Mouse (Mus musculus) embryonic facial prominence, embryonic 14.5 days (tissue): ENCODE results near the gene Znrf3. TPM values are rescaled to one million over a fixed set of nuclear protein-coding genes. Genes with fewer than 3 reads are reported as not detected.

Experiments
- ATAC-seq: fragments of 200-750 bp; cut with Nextera tagmentation; 2 replicates; pipeline ENCODE4 v1.8.0; 2017; ENCODE audit warnings: low read depth, moderate number of reproducible peaks, moderate TSS enrichment
- DNase-seq: peaks from one replicate; pipeline ENCODE4 v3.0.0-alpha.2; 2015; ENCODE audit warnings: low spot score
- H3K27ac ChIP-seq: fragments of 300-500 bp; sonication (generic); replicated peaks from 2 replicates; pipeline ENCODE4 v1.5.1; 2014; ENCODE audit warnings: low read depth, mild to moderate bottlenecking, low read length, moderate library complexity
- H3K27me3 ChIP-seq: fragments of 300-500 bp; sonication (generic); replicated peaks from 2 replicates; pipeline ENCODE4 v1.6.1; 2014; ENCODE audit warnings: low read length; ENCODE audit not compliant: control insufficient read depth, insufficient read depth
- H3K36me3 ChIP-seq: fragments of 300-500 bp; sonication (generic); 2 replicates; pipeline ENCODE4 v1.6.1; 2014; ENCODE audit warnings: low read length, mixed read lengths; ENCODE audit not compliant: control insufficient read depth, insufficient read depth
- H3K4me1 ChIP-seq: fragments of 300-500 bp; sonication (generic); 2 replicates; pipeline ENCODE4 v1.6.1; 2014; ENCODE audit warnings: antibody characterized with exemption, low read length; ENCODE audit not compliant: control insufficient read depth, insufficient read depth
- H3K4me2 ChIP-seq: fragments of 300-500 bp; sonication (generic); 2 replicates; pipeline ENCODE4 v1.6.1; 2014; ENCODE audit warnings: low read depth, mild to moderate bottlenecking, low read length, moderate library complexity, mixed read lengths
- H3K4me3 ChIP-seq: fragments of 300-500 bp; sonication (generic); 2 replicates; pipeline ENCODE4 v1.5.1; 2014; ENCODE audit warnings: low read depth, mild to moderate bottlenecking, low read length
- H3K9ac ChIP-seq: fragments of 300-500 bp; sonication (generic); 2 replicates; pipeline ENCODE4 v1.6.1; 2014; ENCODE audit warnings: low read depth, mild to moderate bottlenecking, low read length, moderate library complexity, mixed read lengths
- H3K9me3 ChIP-seq: fragments of 300-500 bp; sonication (generic); 2 replicates; pipeline ENCODE4 v1.6.1; 2016; ENCODE audit warnings: low read length; ENCODE audit not compliant: control insufficient read depth
- WGBS: fragments of 180-500 bp; shearing (Covaris S2); extraction: QIAGEN DNeasy Blood & Tissue Kit; methylation state at CpG from one replicate; pipeline ENCODE4 v1.1.7; 2014; 5-methylcytosine and 5-hydroxymethylcytosine counted together
- polyA plus RNA-seq: library from polyadenylated mRNA; unstranded; fragments of >200 nt; fragmentation: Nextera tagmentation; extraction: Ambion mirVana; gene quantifications from 2 replicates; pipeline ENCODE4 v1.2.1, GENCODE M21; 2014

Gene Znrf3
- polyA plus RNA-seq, 1 experiment from 2014 or later: 9.2 TPM

- ATAC-seq (no peak), DNase-seq (no peak)
- H3K9ac ChIP-seq: no peak overlapping the region
- no peaks in the 10 kb centered on the region for H3K9me3 ChIP-seq
- 50% methylated on average over 1 of the region's 1 CpGs for WGBS
- H3K27ac ChIP-seq: no peak overlapping the region
- no peaks in the 10 kb centered on the region for H3K36me3 ChIP-seq
- no peak overlapping the region for H3K4me3 ChIP-seq
- H3K4me2 ChIP-seq: no peak overlapping the region
- no peaks in the 10 kb centered on the region for H3K27me3 ChIP-seq
- peaks cover 22% of the 10 kb centered on the region for H3K4me1 ChIP-seq
Observed at GRCm38 (mm10) chr11:5430863-5431262, 13.8 kb downstream of the Znrf3 start.

- peaks cover 18% of the 10 kb centered on the region for H3K4me1 ChIP-seq
- no peaks in the 10 kb centered on the region for H3K9me3 ChIP-seq
Observed at GRCm38 (mm10) chr11:5429396-5430190, 15.1 kb downstream of the Znrf3 start.

GRCm38 (mm10) chr11:5427251-5427650 is 17.4 kb downstream of the Znrf3 start:
- Histone ChIP-seq H3K27me3 (no peaks in the 10 kb centered on the region), H3K36me3 (no peaks in the 10 kb centered on the region), H3K9ac (no peak overlapping the region), H3K9me3 (no peaks in the 10 kb centered on the region), H3K27ac (no peak overlapping the region), H3K4me2 (no peak overlapping the region), H3K4me3 (no peak overlapping the region), H3K4me1 (peaks cover 18% of the 10 kb centered on the region)
- 45% methylated on average over 3 of the region's 3 CpGs for WGBS
- peak; percentile 68 for DNase-seq
- no peak for ATAC-seq

More at GRCm38 (mm10) chr11:5429396-5430190, 15.1 kb downstream of the Znrf3 start:
- no peak overlapping the region for H3K4me2 ChIP-seq
- no peaks in the 10 kb centered on the region for H3K36me3 ChIP-seq
- no peak for ATAC-seq
- no peak for DNase-seq
- H3K27me3 ChIP-seq: no peaks in the 10 kb centered on the region
- H3K9ac ChIP-seq: no peak overlapping the region
- no peak overlapping the region for H3K27ac ChIP-seq
- H3K4me3 ChIP-seq: no peak overlapping the region
- WGBS: 87% methylated on average over 4 of the region's 4 CpGs

- WGBS: 88% methylated on average over 2 of the region's 2 CpGs
- peaks cover 18% of the 10 kb centered on the region for H3K4me1 ChIP-seq
- H3K9ac ChIP-seq: no peak overlapping the region
- no peak overlapping the region for H3K27ac ChIP-seq
- no peaks in the 10 kb centered on the region for H3K27me3 ChIP-seq
- no peaks in the 10 kb centered on the region for H3K9me3 ChIP-seq
- H3K36me3 ChIP-seq: no peaks in the 10 kb centered on the region
- ATAC-seq (no peak), DNase-seq (no peak)
- H3K4me3 ChIP-seq: no peak overlapping the region
- H3K4me2 ChIP-seq: no peak overlapping the region
Observed at GRCm38 (mm10) chr11:5426317-5426716, 18.3 kb downstream of the Znrf3 start.

GRCm38 (mm10) chr11:5425106-5425505 is 19.5 kb downstream of the Znrf3 start:
- no peak overlapping the region for H3K9ac ChIP-seq
- no peaks in the 10 kb centered on the region for H3K36me3 ChIP-seq
- H3K27ac ChIP-seq: no peak overlapping the region
- H3K27me3 ChIP-seq: no peaks in the 10 kb centered on the region
- 48% methylated on average over 2 of the region's 2 CpGs for WGBS
- no peaks in the 10 kb centered on the region for H3K9me3 ChIP-seq
- H3K4me3 ChIP-seq: no peak overlapping the region
- no peak for ATAC-seq
- no peak for DNase-seq
- no peak overlapping the region for H3K4me2 ChIP-seq
- peaks cover 17% of the 10 kb centered on the region for H3K4me1 ChIP-seq

- no peak for DNase-seq
- Histone ChIP-seq H3K27ac (no peak overlapping the region), H3K4me1 (peaks cover 17% of the 10 kb centered on the region), H3K27me3 (no peaks in the 10 kb centered on the region), H3K36me3 (no peaks in the 10 kb centered on the region), H3K9ac (no peak overlapping the region), H3K4me3 (no peak overlapping the region), H3K4me2 (no peak overlapping the region), H3K9me3 (no peaks in the 10 kb centered on the region)
- 72% methylated on average over 4 of the region's 4 CpGs for WGBS
- no peak for ATAC-seq
Observed at GRCm38 (mm10) chr11:5424185-5424584, 20.5 kb downstream of the Znrf3 start.

GRCm38 (mm10) chr11:5423000-5423399 is 21.6 kb downstream of the Znrf3 start:
- ATAC-seq (no peak), DNase-seq (no peak)
- H3K27me3 ChIP-seq: no peaks in the 10 kb centered on the region
- no peaks in the 10 kb centered on the region for H3K36me3 ChIP-seq
- H3K4me2 ChIP-seq: no peak overlapping the region
- no peak overlapping the region for H3K4me3 ChIP-seq
- H3K4me1 ChIP-seq: peaks cover 17% of the 10 kb centered on the region
- H3K9ac ChIP-seq: no peak overlapping the region
- H3K9me3 ChIP-seq: no peaks in the 10 kb centered on the region
- no peak overlapping the region for H3K27ac ChIP-seq

GRCm38 (mm10) chr11:5422252-5422636 is 22.4 kb downstream of the Znrf3 start:
- H3K27ac ChIP-seq: no peak overlapping the region
- no peak for ATAC-seq
- H3K4me2 ChIP-seq: no peak overlapping the region

More at GRCm38 (mm10) chr11:5422252-5422636, 22.4 kb downstream of the Znrf3 start:
- H3K4me1 ChIP-seq: peaks cover 20% of the 10 kb centered on the region
- no peak overlapping the region for H3K9ac ChIP-seq
- 46% methylated on average over 1 of the region's 1 CpGs for WGBS
- H3K27me3 ChIP-seq: no peaks in the 10 kb centered on the region
- no peaks in the 10 kb centered on the region for H3K36me3 ChIP-seq
- DNase-seq: no peak
- no peaks in the 10 kb centered on the region for H3K9me3 ChIP-seq
- no peak overlapping the region for H3K4me3 ChIP-seq
